Mouse (Mus musculus) megakaryocyte, embryonic 14.5 days (primary cell): ENCODE data around the gene Gas6. TPM values are rescaled to one million over a fixed set of nuclear protein-coding genes. Genes with fewer than 3 reads are reported as not detected.

ENCODE experiments used
- H3K27me3 ChIP-seq: replicated peaks from 2 replicates; pipeline ENCODE3; 2012; ENCODE audit warnings: inconsistent platforms
- H3K36me3 ChIP-seq: replicated peaks from 2 replicates; pipeline ENCODE3; 2012; ENCODE audit warnings: low read length, inconsistent platforms, mixed read lengths
- H3K4me1 ChIP-seq: 2 replicates; pipeline ENCODE4 v1.6.1; 2012; ENCODE audit warnings: inconsistent platforms
- H3K4me3 ChIP-seq: replicated peaks from 2 replicates; pipeline ENCODE3; 2012; ENCODE audit warnings: moderate library complexity, mild to moderate bottlenecking, inconsistent platforms
- H3K9me3 ChIP-seq: 2 replicates; pipeline ENCODE4 v1.6.1; 2012; ENCODE audit warnings: inconsistent platforms
- FLI1 ChIP-seq: IDR thresholded peaks from 2 replicates; pipeline ENCODE4 v1.6.1; 2012; ENCODE audit warnings: low read length, inconsistent platforms, mixed read lengths
- GATA1 ChIP-seq: IDR thresholded peaks from 3 replicates; pipeline ENCODE4 v1.6.1; 2012; ENCODE audit warnings: mixed read lengths, low read length, inconsistent platforms, borderline replicate concordance
- polyA plus RNA-seq: library from polyadenylated mRNA; stranded (reverse); fragments of >175 nt; gene quantifications from 2 replicates; pipeline ENCODE4 v1.2.3, GENCODE M21; 2012; ENCODE audit warnings: low replicate concordance; ENCODE audit not compliant: insufficient read depth

The Gas6 gene
- polyA plus RNA-seq = 1.3 TPM in 1 of 2 replicates, not detected in the other

- Histone ChIP-seq H3K4me1 (peaks cover 59% of the 10 kb centered on the region), H3K4me3 (peak within 1 kb of the TSS; percentile 89), H3K9me3 (0 out of 2 replicates have a peak, but pooled peaks cover 9% of the 10 kb centered on the region), H3K27me3 (peaks cover 67% of the 10 kb centered on the region), H3K36me3 (no peaks in the 10 kb centered on the region)
- TF ChIP-seq GATA1 (no peak), FLI1 (no peak)
Observed at GRCm38 (mm10) chr8:13493858-13494631, at the start of gene Gas6. TSS of gene Gas6 (minus strand) at chr8:13494490.

GRCm38 (mm10) chr8:13541526-13541925 lies 47.2 kb upstream of the Gas6 start:
- no peak for TF ChIP-seq GATA1
- TF ChIP-seq FLI1 = no peak
- H3K4me3 ChIP-seq = no peak overlapping the region
- H3K4me1 ChIP-seq = no peaks in the 10 kb centered on the region
- peaks cover 8% of the 10 kb centered on the region for H3K36me3 ChIP-seq
- H3K9me3 ChIP-seq = peaks cover 24% of the 10 kb centered on the region
- peaks cover 22% of the 10 kb centered on the region for H3K27me3 ChIP-seq

- no peak for TF ChIP-seq FLI1
- no peak for TF ChIP-seq GATA1
- Histone ChIP-seq H3K9me3 (peaks cover 10% of the 10 kb centered on the region; the same call in 1 of the 2 replicates), H3K4me3 (no peak overlapping the region), H3K27me3 (peaks cover 20% of the 10 kb centered on the region), H3K4me1 (no peaks in the 10 kb centered on the region), H3K36me3 (peaks cover 8% of the 10 kb centered on the region)
Observed at GRCm38 (mm10) chr8:13540122-13540521, 45.8 kb upstream of the Gas6 start.

GRCm38 (mm10) chr8:13538821-13539220 lies 44.5 kb upstream of the Gas6 start:
- Histone ChIP-seq H3K4me3 (no peak overlapping the region), H3K4me1 (no peaks in the 10 kb centered on the region)

GRCm38 (mm10) chr8:13537102-13537501 lies 42.8 kb upstream of the Gas6 start:
- no peaks in the 10 kb centered on the region for H3K4me1 ChIP-seq
- H3K4me3 ChIP-seq = no peak overlapping the region
- no peak for TF ChIP-seq GATA1
- no peak for TF ChIP-seq FLI1
- H3K27me3 ChIP-seq = peaks cover 29% of the 10 kb centered on the region
- H3K9me3 ChIP-seq = peaks cover 14% of the 10 kb centered on the region
- H3K36me3 ChIP-seq = peaks cover 4% of the 10 kb centered on the region

More at GRCm38 (mm10) chr8:13538821-13539220, 44.5 kb upstream of the Gas6 start:
- peaks cover 8% of the 10 kb centered on the region for H3K36me3 ChIP-seq
- H3K27me3 ChIP-seq = peaks cover 26% of the 10 kb centered on the region
- peaks cover 18% of the 10 kb centered on the region for H3K9me3 ChIP-seq
- TF ChIP-seq FLI1 (no peak), GATA1 (no peak)

GRCm38 (mm10) chr8:13533123-13533522 lies 38.8 kb upstream of the Gas6 start:
- Histone ChIP-seq H3K4me1 (peaks cover 13% of the 10 kb centered on the region), H3K4me3 (no peak overlapping the region), H3K36me3 (no peaks in the 10 kb centered on the region), H3K27me3 (peaks cover 51% of the 10 kb centered on the region), H3K9me3 (peaks cover 17% of the 10 kb centered on the region)
- no peak for TF ChIP-seq FLI1
- no peak for TF ChIP-seq GATA1

- TF ChIP-seq FLI1 (no peak), GATA1 (no peak)
- Histone ChIP-seq H3K4me3 (no peak overlapping the region), H3K27me3 (peaks cover 47% of the 10 kb centered on the region), H3K9me3 (peaks cover 29% of the 10 kb centered on the region), H3K4me1 (peaks cover 13% of the 10 kb centered on the region), H3K36me3 (no peaks in the 10 kb centered on the region)
Observed at GRCm38 (mm10) chr8:13531602-13532171, 37.4 kb upstream of the Gas6 start.

GRCm38 (mm10) chr8:13530941-13531340 lies 36.7 kb upstream of the Gas6 start:
- Histone ChIP-seq H3K4me3 (no peak overlapping the region), H3K9me3 (peaks cover 33% of the 10 kb centered on the region), H3K4me1 (peaks cover 13% of the 10 kb centered on the region), H3K36me3 (no peaks in the 10 kb centered on the region), H3K27me3 (peaks cover 47% of the 10 kb centered on the region)
- TF ChIP-seq GATA1 (no peak), FLI1 (no peak)

GRCm38 (mm10) chr8:13530401-13530800 lies 36.1 kb upstream of the Gas6 start:
- H3K36me3 ChIP-seq = no peaks in the 10 kb centered on the region
- peaks cover 47% of the 10 kb centered on the region for H3K27me3 ChIP-seq
- peaks cover 33% of the 10 kb centered on the region for H3K9me3 ChIP-seq
- peaks cover 13% of the 10 kb centered on the region for H3K4me1 ChIP-seq
- no peak for TF ChIP-seq GATA1
- no peak for TF ChIP-seq FLI1
- H3K4me3 ChIP-seq = no peak overlapping the region

- Histone ChIP-seq H3K36me3 (no peaks in the 10 kb centered on the region), H3K27me3 (peaks cover 47% of the 10 kb centered on the region), H3K9me3 (peaks cover 33% of the 10 kb centered on the region), H3K4me1 (peaks cover 13% of the 10 kb centered on the region), H3K4me3 (no peak overlapping the region)
- no peak for TF ChIP-seq GATA1
- TF ChIP-seq FLI1 = no peak
Observed at GRCm38 (mm10) chr8:13529891-13530316, 35.6 kb upstream of the Gas6 start.
